Mouse (Mus musculus) heart, embryonic 13.5 days (tissue): ENCODE measurements around the gene Azin2. TPM values are rescaled to one million over a fixed set of nuclear protein-coding genes. Genes with fewer than 3 reads are reported as not detected.
A peak's percentile ranks its signal among the peaks of the same experiment; 100 is the strongest.

Experiments
- ATAC-seq: fragments of 200-750 bp; cut with Nextera tagmentation; 2 replicates; pipeline ENCODE4 v1.8.0; 2017; ENCODE audit warnings: moderate TSS enrichment; ENCODE audit not compliant: insufficient number of reproducible peaks, low FRiP score, low TSS enrichment; ENCODE audit errors: extremely low read depth
- H3K27ac ChIP-seq: fragments of 300-500 bp; sonication (generic); replicated peaks from 2 replicates; pipeline ENCODE4 v1.5.1; 2015; ENCODE audit warnings: moderate library complexity, mild to moderate bottlenecking, inconsistent platforms
- H3K27me3 ChIP-seq: fragments of 300-500 bp; sonication (generic); replicated peaks from 2 replicates; pipeline ENCODE4 v1.6.1; 2015; ENCODE audit warnings: mild to moderate bottlenecking, inconsistent platforms
- H3K36me3 ChIP-seq: fragments of 300-500 bp; sonication (generic); 2 replicates; pipeline ENCODE4 v1.6.1; 2015; ENCODE audit warnings: mild to moderate bottlenecking, inconsistent platforms
- H3K4me1 ChIP-seq: fragments of 300-500 bp; sonication (generic); 2 replicates; pipeline ENCODE4 v1.6.1; 2015; ENCODE audit warnings: inconsistent platforms
- H3K4me2 ChIP-seq: fragments of 300-500 bp; sonication (generic); 2 replicates; pipeline ENCODE4 v1.6.1; 2015; ENCODE audit warnings: inconsistent platforms, mild to moderate bottlenecking, moderate library complexity
- H3K4me3 ChIP-seq: fragments of 300-500 bp; sonication (generic); 2 replicates; pipeline ENCODE4 v1.5.1; 2015; ENCODE audit warnings: moderate library complexity, mild to moderate bottlenecking, inconsistent platforms
- H3K9ac ChIP-seq: fragments of 300-500 bp; sonication (generic); 2 replicates; pipeline ENCODE4 v1.6.1; 2015; ENCODE audit warnings: inconsistent platforms, mild to moderate bottlenecking, moderate library complexity
- H3K9me3 ChIP-seq: fragments of 300-500 bp; sonication (generic); 2 replicates; pipeline ENCODE4 v1.6.1; 2016; ENCODE audit warnings: inconsistent platforms
- WGBS: fragments of 180-500 bp; shearing (Covaris S2); methylation state at CpG from one replicate; pipeline ENCODE4 v1.1.7; 2015; ENCODE audit warnings: mixed read lengths; 5-methylcytosine and 5-hydroxymethylcytosine counted together
- polyA plus RNA-seq: library from polyadenylated mRNA; unstranded; fragments of >200 nt; fragmentation: Nextera tagmentation; extraction: Ambion mirVana; gene quantifications from 2 replicates; pipeline ENCODE4 v1.2.1, GENCODE M21; 2015

Gene Azin2
- 7.4 TPM in 2 replicates for polyA plus RNA-seq

DNA sequence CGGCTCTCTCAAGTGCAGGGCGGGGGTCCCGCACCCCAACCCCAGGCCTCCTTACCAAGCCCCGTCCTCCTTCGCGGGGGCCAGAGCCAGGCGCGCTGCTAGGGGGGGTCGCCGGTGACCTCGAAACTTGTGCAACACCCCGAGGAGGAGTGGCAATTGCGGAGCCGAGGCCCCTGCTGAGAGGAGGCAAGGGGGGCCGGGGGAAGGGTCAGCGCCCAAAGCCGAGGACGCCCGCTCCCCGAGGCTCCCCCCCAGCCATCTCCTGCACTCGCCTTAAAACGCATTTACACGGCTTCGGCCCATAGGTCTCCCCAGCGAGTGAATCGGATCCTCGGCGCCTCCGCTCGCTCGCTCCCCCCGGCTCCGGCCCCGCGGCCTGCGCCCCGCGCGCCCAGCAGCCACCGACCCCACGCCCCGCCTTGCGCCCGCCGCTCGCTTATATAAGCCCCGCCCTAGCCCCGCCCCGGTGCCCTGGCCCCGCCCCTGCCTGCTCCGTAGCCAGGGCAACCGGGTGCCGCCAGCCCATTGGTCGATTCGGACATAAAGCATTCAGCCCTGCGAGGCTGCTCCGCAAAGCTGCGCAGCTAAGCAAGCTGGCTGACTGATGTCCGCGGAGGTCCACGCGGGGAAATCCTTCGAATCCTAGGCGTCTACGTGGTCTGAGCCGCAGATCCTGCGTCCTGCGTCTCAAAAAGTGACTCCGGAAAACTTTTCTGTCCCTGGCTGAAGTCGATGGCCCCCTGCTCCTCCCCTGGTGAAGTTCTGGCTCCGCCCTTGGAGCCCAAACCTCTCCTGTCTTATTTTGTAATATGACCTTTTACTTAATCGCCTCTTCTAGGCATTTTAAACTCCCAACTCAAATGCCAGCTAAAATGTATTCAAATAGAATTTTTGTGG lies at the start of gene Azin2:
Gene Azin2, minus strand, starts transcription at position 414 of the 897 bp plus-strand sequence.
- ATAC-seq = peak; percentile 87
- peak within 1 kb of the TSS; percentile 88 for H3K9ac ChIP-seq
- peaks cover 55% of the 10 kb centered on the region for H3K27me3 ChIP-seq
- peak within 1 kb of the TSS; percentile 73 for H3K4me3 ChIP-seq
- peaks cover 44% of the 10 kb centered on the region for H3K4me1 ChIP-seq
- peak within 1 kb of the TSS; percentile 94 for H3K4me2 ChIP-seq
- 1% methylated on average over 70 of the region's 72 CpGs for WGBS
- H3K27ac ChIP-seq = 0 out of 2 replicates have a peak within 1 kb of the TSS, but pooled peaks have one; percentile 46
- H3K9me3 ChIP-seq = no peaks in the 10 kb centered on the region
- no peaks in the 10 kb centered on the region for H3K36me3 ChIP-seq

- Histone ChIP-seq H3K27ac (peak overlapping the region; percentile 64), H3K4me1 (peaks cover 57% of the 10 kb centered on the region), H3K9ac (0 out of 2 replicates have a peak overlapping the region, but pooled peaks have one; percentile 33), H3K4me3 (no peak overlapping the region), H3K36me3 (peaks cover 49% of the 10 kb centered on the region), H3K9me3 (0 out of 2 replicates have a peak, but pooled peaks cover 2% of the 10 kb centered on the region), H3K4me2 (no peak overlapping the region), H3K27me3 (no peaks in the 10 kb centered on the region)
- ATAC-seq = no peak
- WGBS = 38% methylated on average over 15 of the region's 15 CpGs
These were observed 49.4 kb upstream of the Azin2 start for GRCm38 (mm10) chr4:129011604-129012121.

GRCm38 (mm10) chr4:129009521-129009920 lies 47.3 kb upstream of the Azin2 start:
- Histone ChIP-seq H3K36me3 (peaks cover 70% of the 10 kb centered on the region), H3K4me1 (peaks cover 41% of the 10 kb centered on the region), H3K4me3 (no peak overlapping the region), H3K4me2 (no peak overlapping the region), H3K9ac (0 out of 2 replicates have a peak overlapping the region, but pooled peaks have one; percentile 24), H3K9me3 (no peaks in the 10 kb centered on the region), H3K27me3 (no peaks in the 10 kb centered on the region), H3K27ac (peak overlapping the region; percentile 43)
- whole genome bisulfite sequencing = 63% methylated on average over 5 of the region's 5 CpGs
- ATAC-seq = no peak

GRCm38 (mm10) chr4:129008672-129009071 lies 46.4 kb upstream of the Azin2 start:
- no peaks in the 10 kb centered on the region for H3K9me3 ChIP-seq
- H3K27ac ChIP-seq = no peak overlapping the region
- WGBS = 72% methylated on average over 3 of the region's 3 CpGs
- peaks cover 76% of the 10 kb centered on the region for H3K36me3 ChIP-seq
- H3K4me2 ChIP-seq = no peak overlapping the region
- H3K27me3 ChIP-seq = no peaks in the 10 kb centered on the region
- H3K4me1 ChIP-seq = peaks cover 41% of the 10 kb centered on the region
- no peak overlapping the region for H3K4me3 ChIP-seq
- no peak for ATAC-seq
- H3K9ac ChIP-seq = no peak overlapping the region

GRCm38 (mm10) chr4:129008006-129008519 lies 45.8 kb upstream of the Azin2 start:
- peaks cover 82% of the 10 kb centered on the region for H3K36me3 ChIP-seq
- H3K9ac ChIP-seq = no peak overlapping the region
- no peak for ATAC-seq
- no peak overlapping the region for H3K4me3 ChIP-seq
- H3K4me1 ChIP-seq = peaks cover 37% of the 10 kb centered on the region
- H3K9me3 ChIP-seq = no peaks in the 10 kb centered on the region
- H3K27ac ChIP-seq = no peak overlapping the region
- H3K4me2 ChIP-seq = no peak overlapping the region
- H3K27me3 ChIP-seq = no peaks in the 10 kb centered on the region
- WGBS = 86% methylated on average over 12 of the region's 12 CpGs

- H3K27ac ChIP-seq = no peak overlapping the region
- H3K9ac ChIP-seq = no peak overlapping the region
- H3K9me3 ChIP-seq = no peaks in the 10 kb centered on the region
- H3K36me3 ChIP-seq = peaks cover 98% of the 10 kb centered on the region
- no peak for ATAC-seq
- no peak overlapping the region for H3K4me2 ChIP-seq
- no peak overlapping the region for H3K4me3 ChIP-seq
- 88% methylated on average over 8 of the region's 8 CpGs for WGBS
- no peaks in the 10 kb centered on the region for H3K27me3 ChIP-seq
- H3K4me1 ChIP-seq = peaks cover 14% of the 10 kb centered on the region
These were observed 41.5 kb upstream of the Azin2 start for GRCm38 (mm10) chr4:129003720-129004119.

DNA sequence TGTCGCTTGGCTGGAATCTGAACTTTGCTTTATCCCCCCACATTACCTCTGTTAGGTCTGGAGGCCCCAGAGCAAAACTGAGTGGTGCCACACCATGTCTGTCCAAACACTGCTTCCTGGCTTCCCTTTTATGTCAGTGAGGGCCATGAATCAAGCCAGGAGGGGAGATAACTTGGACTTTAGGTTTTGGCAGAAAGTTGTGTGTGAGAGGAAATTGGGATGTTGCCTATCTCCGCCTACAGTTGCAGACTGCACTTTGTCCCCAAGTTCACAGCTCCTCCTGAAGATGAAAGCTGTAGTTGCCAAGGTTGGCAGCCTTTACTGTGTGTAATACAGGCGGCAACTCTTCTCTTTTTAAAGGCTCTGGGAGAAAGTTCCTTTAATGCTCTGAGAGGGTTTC lies 38.5 kb upstream of the Azin2 start:
- Histone ChIP-seq H3K9ac (no peak overlapping the region), H3K4me1 (peaks cover 39% of the 10 kb centered on the region), H3K27me3 (no peaks in the 10 kb centered on the region), H3K27ac (no peak overlapping the region), H3K36me3 (peaks cover 80% of the 10 kb centered on the region), H3K4me2 (no peak overlapping the region), H3K9me3 (no peaks in the 10 kb centered on the region), H3K4me3 (no peak overlapping the region)
- ATAC-seq = no peak
- WGBS = 74% methylated on average over 3 of the region's 3 CpGs

GRCm38 (mm10) chr4:128998401-128998800 lies 36.2 kb upstream of the Azin2 start:
- ATAC-seq = no peak
- Histone ChIP-seq H3K4me3 (no peak overlapping the region), H3K9me3 (no peaks in the 10 kb centered on the region), H3K9ac (no peak overlapping the region), H3K27ac (no peak overlapping the region), H3K36me3 (peaks cover 62% of the 10 kb centered on the region), H3K27me3 (no peaks in the 10 kb centered on the region), H3K4me2 (no peak overlapping the region), H3K4me1 (peaks cover 59% of the 10 kb centered on the region)
- 81% methylated on average over 8 of the region's 8 CpGs for WGBS

DNA sequence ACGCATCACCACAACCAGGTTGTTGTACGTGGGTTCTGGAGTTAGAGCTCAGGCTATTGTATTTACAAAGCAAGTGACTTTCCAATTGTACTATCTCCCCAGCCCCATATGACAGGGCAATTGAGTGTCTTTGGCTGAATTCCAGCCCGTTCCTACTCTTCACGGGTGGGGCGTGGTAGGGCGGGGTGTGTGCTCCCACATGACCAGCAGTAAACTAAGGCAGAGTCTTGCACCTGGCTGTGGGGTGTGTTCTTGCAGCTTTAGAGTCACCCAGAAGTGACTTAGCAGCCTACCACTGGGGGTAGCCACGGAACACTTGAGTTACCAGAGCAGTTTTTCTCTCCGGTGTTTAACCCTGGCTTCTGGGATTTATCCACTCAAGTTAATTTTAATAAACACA lies 35.0 kb upstream of the Azin2 start:
- H3K4me1 ChIP-seq = peaks cover 62% of the 10 kb centered on the region
- ATAC-seq = no peak
- H3K36me3 ChIP-seq = peaks cover 51% of the 10 kb centered on the region
- H3K27ac ChIP-seq = no peak overlapping the region
- H3K4me3 ChIP-seq = no peak overlapping the region
- WGBS = 76% methylated on average over 8 of the region's 8 CpGs
- H3K4me2 ChIP-seq = no peak overlapping the region
- no peaks in the 10 kb centered on the region for H3K27me3 ChIP-seq
- no peaks in the 10 kb centered on the region for H3K9me3 ChIP-seq
- H3K9ac ChIP-seq = no peak overlapping the region

- WGBS = 63% methylated on average over 7 of the region's 7 CpGs
- no peak overlapping the region for H3K4me3 ChIP-seq
- H3K9ac ChIP-seq = no peak overlapping the region
These were observed 33.0 kb upstream of the Azin2 start for GRCm38 (mm10) chr4:128995238-128995637.

DNA sequence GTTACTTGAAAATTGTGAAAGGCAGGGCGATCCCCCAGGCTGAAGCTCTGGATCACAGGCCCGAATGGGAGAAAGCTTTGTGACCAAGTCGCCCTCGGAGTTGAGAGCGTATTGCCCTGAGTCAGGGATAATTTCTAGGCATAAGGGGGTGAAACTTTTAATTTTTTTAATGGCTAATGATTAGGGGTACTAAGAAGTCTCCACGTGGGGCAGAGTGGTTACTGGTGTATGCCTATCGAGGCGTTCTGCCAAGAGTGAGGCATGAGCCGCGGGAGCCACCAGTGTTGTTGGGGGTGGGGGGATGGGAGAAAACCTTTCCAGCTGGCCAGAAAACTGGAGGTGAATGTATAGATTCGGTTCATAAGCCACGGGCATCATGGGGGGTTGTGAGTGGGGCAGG lies 31.4 kb upstream of the Azin2 start:
- WGBS = 2% methylated on average over 12 of the region's 12 CpGs
- no peak for ATAC-seq
- peak overlapping the region; percentile 88 for H3K9ac ChIP-seq
- H3K4me3 ChIP-seq = peak overlapping the region; percentile 89
- peak overlapping the region; percentile 79 for H3K27ac ChIP-seq
- peaks cover 15% of the 10 kb centered on the region for H3K36me3 ChIP-seq
- H3K9me3 ChIP-seq = no peaks in the 10 kb centered on the region
- H3K4me1 ChIP-seq = peaks cover 56% of the 10 kb centered on the region
- H3K27me3 ChIP-seq = peaks cover 1% of the 10 kb centered on the region; the same call in 1 of the 2 replicates
- H3K4me2 ChIP-seq = peak overlapping the region; percentile 80

More at GRCm38 (mm10) chr4:128995238-128995637, 33.0 kb upstream of the Azin2 start:
- H3K36me3 ChIP-seq = peaks cover 31% of the 10 kb centered on the region
- no peak overlapping the region for H3K27ac ChIP-seq
- H3K9me3 ChIP-seq = no peaks in the 10 kb centered on the region
- no peaks in the 10 kb centered on the region for H3K27me3 ChIP-seq
- peak overlapping the region; percentile 80 for H3K4me2 ChIP-seq
- peaks cover 56% of the 10 kb centered on the region for H3K4me1 ChIP-seq
- ATAC-seq = no peak
